Mouse (Mus musculus): ENCODE results near the gene Grin2a.

GRCm38 (mm10) chr16:9754061-9754460 is 241.3 kb downstream of the Grin2a start:
- no peak for TF ChIP-seq CTCF (IDR thresholded peaks at IDR 0.05; ENCODE audit: borderline replicate concordance, control insufficient read depth, extremely low read depth, insufficient read depth, low read length, poor library complexity)
- TF ChIP-seq POLR2A (IDR thresholded peaks at IDR 0.05; ENCODE audit: control insufficient read depth, extremely low read depth, insufficient read depth, low read length, poor library complexity), result no peak
